Mouse (Mus musculus) myocyte (in vitro differentiated cells): Measurements from ENCODE around the gene Il22ra1. TPM values are rescaled to one million over a fixed set of nuclear protein-coding genes. Genes with fewer than 3 reads are reported as not detected.

Experiments used
- H3K27me3 ChIP-seq: one replicate; pipeline ENCODE4 v1.6.1; 2011; ENCODE audit not compliant: control insufficient read depth, insufficient read depth, insufficient read length
- H3K36me3 ChIP-seq: one replicate; pipeline ENCODE4 v1.6.1; 2011; ENCODE audit not compliant: control insufficient read depth, insufficient read depth
- H3K4me2 ChIP-seq: one replicate; pipeline ENCODE4 v1.6.1; 2011; ENCODE audit warnings: low read depth, control low read depth
- H3K4me3 ChIP-seq: one replicate; pipeline ENCODE4 v1.5.1; 2011; ENCODE audit warnings: mild to moderate bottlenecking, control low read depth, moderate library complexity
- H3K79me2 ChIP-seq: one replicate; pipeline ENCODE4 v1.6.1; 2011; ENCODE audit not compliant: control insufficient read depth, insufficient read depth
- H3ac ChIP-seq: one replicate; pipeline ENCODE4 v1.6.1; 2011; ENCODE audit not compliant: control insufficient read depth, insufficient read length
- CEBPB ChIP-seq: IDR thresholded peaks from 2 replicates; pipeline ENCODE4 v1.6.1; 2011; ENCODE audit warnings: mild to moderate bottlenecking, moderate library complexity; ENCODE audit not compliant: poor library complexity, insufficient read depth, severe bottlenecking
- E2F4 ChIP-seq: IDR thresholded peaks from one replicate; pipeline ENCODE4 v1.6.1; 2011; ENCODE audit warnings: mild to moderate bottlenecking, control low read depth, moderate library complexity; ENCODE audit not compliant: insufficient read depth
- MAX ChIP-seq: IDR thresholded peaks from one replicate; pipeline ENCODE4 v1.6.1; 2011; ENCODE audit warnings: low read depth, mild to moderate bottlenecking, control low read depth
- MYOD1 ChIP-seq, 3 experiments: IDR thresholded peaks; one replicate each; pipeline ENCODE4 v1.6.1; 2011; ENCODE audit warnings: control low read depth in 2 of 3, low read depth in 2 of 3, mild to moderate bottlenecking in 2 of 3, moderate library complexity in 1 of 3; ENCODE audit not compliant: insufficient read length in 2 of 3, control insufficient read depth in 1 of 3
- MYOG ChIP-seq, 3 experiments: IDR thresholded peaks; one replicate each; pipeline ENCODE4 v1.6.1; 2011; ENCODE audit warnings: control low read depth in 2 of 3, low read depth in 2 of 3, mild to moderate bottlenecking in 2 of 3; ENCODE audit not compliant: insufficient read length in 2 of 3, control insufficient read depth in 1 of 3, insufficient read depth in 1 of 3
- POLR2A ChIP-seq: IDR thresholded peaks from one replicate; pipeline ENCODE4 v1.6.1; 2011; ENCODE audit warnings: low read depth, mild to moderate bottlenecking, control low read depth, moderate library complexity; ENCODE audit not compliant: insufficient read length
- POLR2AphosphoS2 ChIP-seq: IDR thresholded peaks from one replicate; pipeline ENCODE4 v1.6.1; 2011; ENCODE audit warnings: low read depth, control low read depth; ENCODE audit not compliant: insufficient read length
- REST ChIP-seq: IDR thresholded peaks from one replicate; pipeline ENCODE4 v1.6.1; 2011; ENCODE audit warnings: mild to moderate bottlenecking, control low read depth, moderate library complexity; ENCODE audit not compliant: insufficient read depth, insufficient read length
- SRF ChIP-seq: IDR thresholded peaks from one replicate; pipeline ENCODE4 v1.6.1; 2011; ENCODE audit warnings: low read depth; ENCODE audit not compliant: control insufficient read depth, insufficient read length
- TCF12 ChIP-seq: IDR thresholded peaks from one replicate; pipeline ENCODE4 v1.6.1; 2011; ENCODE audit warnings: mild to moderate bottlenecking, control low read depth; ENCODE audit not compliant: poor library complexity, insufficient read depth, severe bottlenecking
- TCF3 ChIP-seq: IDR thresholded peaks from one replicate; pipeline ENCODE4 v1.6.1; 2011; ENCODE audit warnings: low read depth, control low read depth; ENCODE audit not compliant: insufficient read length
- USF1 ChIP-seq: IDR thresholded peaks from one replicate; pipeline ENCODE4 v1.6.1; 2011; ENCODE audit warnings: low read depth, mild to moderate bottlenecking, control low read depth, moderate library complexity
- polyA plus RNA-seq: library from polyadenylated mRNA; unstranded; fragments of >200 nt; fragmentation: generic; extraction: Trizol; gene quantifications from one replicate; pipeline ENCODE4 v1.2.1, GENCODE M21; 2012; ENCODE audit warnings: missing spikeins

Il22ra1 gene
- polyA plus RNA-seq, 1 experiment = 0.04 TPM

GRCm38 (mm10) chr4:135739148-135739547 lies 11.2 kb downstream of the Il22ra1 start:
- TF ChIP-seq TCF12 (no peak), CEBPB (no peak), REST (no peak), SRF (no peak), MYOD1 (IDR thresholded peaks at IDR 0.05; ENCODE audit: control insufficient read depth in 1 of 3, insufficient read length in 2 of 3, low read depth in 2 of 3) (no peak), MAX (no peak), USF1 (no peak), E2F4 (no peak), TCF3 (no peak), POLR2AphosphoS2 (no peak), MYOG (IDR thresholded peaks at IDR 0.05; ENCODE audit: control insufficient read depth in 1 of 3, insufficient read depth in 1 of 3, insufficient read length in 2 of 3, low read depth in 2 of 3) (no peak), POLR2A (no peak)
- H3K27me3 ChIP-seq = no peaks in the 10 kb centered on the region
- no peak overlapping the region for H3K4me3 ChIP-seq
- H3K4me2 ChIP-seq = no peak overlapping the region
- no peaks in the 10 kb centered on the region for H3K36me3 ChIP-seq
- no peaks in the 10 kb centered on the region for H3K79me2 ChIP-seq
- H3ac ChIP-seq = no peak overlapping the region

- H3ac ChIP-seq = no peak overlapping the region
- no peaks in the 10 kb centered on the region for H3K27me3 ChIP-seq
- no peak overlapping the region for H3K4me2 ChIP-seq
- H3K36me3 ChIP-seq = no peaks in the 10 kb centered on the region
- no peak for TF ChIP-seq TCF12
- no peak for TF ChIP-seq MYOD1 (IDR thresholded peaks at IDR 0.05; ENCODE audit: control insufficient read depth in 1 of 3, insufficient read length in 2 of 3, low read depth in 2 of 3)
- TF ChIP-seq POLR2AphosphoS2 = no peak
- no peak for TF ChIP-seq E2F4
- no peak for TF ChIP-seq CEBPB
- H3K4me3 ChIP-seq = no peak overlapping the region
- no peaks in the 10 kb centered on the region for H3K79me2 ChIP-seq
These were observed 11.7 kb downstream of the Il22ra1 start for GRCm38 (mm10) chr4:135739672-135740071.

DNA sequence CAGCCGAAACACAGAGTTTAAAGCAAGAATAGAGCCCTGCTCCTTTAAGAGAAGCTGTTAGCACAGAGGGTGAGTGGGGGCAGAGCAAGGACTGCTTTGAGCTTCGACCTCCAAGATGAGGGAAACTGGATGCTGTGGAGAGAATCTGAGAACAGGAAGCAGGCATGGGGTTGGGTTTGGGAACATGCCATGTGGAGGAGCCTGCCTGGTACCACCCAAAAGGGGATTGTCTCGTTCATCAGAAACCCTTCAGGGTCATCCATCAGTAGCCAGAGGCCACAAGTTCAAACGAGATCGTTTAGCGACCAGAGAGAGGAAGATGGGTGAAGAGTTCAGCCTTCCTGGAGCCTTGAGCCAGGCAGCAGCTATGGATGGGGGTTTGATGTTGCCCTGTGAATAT lies 15.5 kb downstream of the Il22ra1 start:
- H3K36me3 ChIP-seq = no peaks in the 10 kb centered on the region
- no peak overlapping the region for H3ac ChIP-seq
- no peaks in the 10 kb centered on the region for H3K79me2 ChIP-seq
- no peaks in the 10 kb centered on the region for H3K27me3 ChIP-seq
- H3K4me2 ChIP-seq = no peak overlapping the region
- H3K4me3 ChIP-seq = no peak overlapping the region
- TF ChIP-seq E2F4 (no peak), MYOD1 (IDR thresholded peaks at IDR 0.05; ENCODE audit: control insufficient read depth in 1 of 3, insufficient read length in 2 of 3, low read depth in 2 of 3) (no peak)

GRCm38 (mm10) chr4:135744726-135745448 lies 16.9 kb downstream of the Il22ra1 start:
- no peaks in the 10 kb centered on the region for H3K36me3 ChIP-seq
- TF ChIP-seq MAX (no peak), MYOD1 (IDR thresholded peaks at IDR 0.05; ENCODE audit: control insufficient read depth in 1 of 3, insufficient read length in 2 of 3, low read depth in 2 of 3) (no peak), E2F4 (no peak), MYOG (IDR thresholded peaks at IDR 0.05; ENCODE audit: control insufficient read depth in 1 of 3, insufficient read depth in 1 of 3, insufficient read length in 2 of 3, low read depth in 2 of 3) (no peak), POLR2A (no peak), POLR2AphosphoS2 (no peak), REST (no peak), SRF (no peak), CEBPB (no peak), USF1 (no peak), TCF3 (no peak), TCF12 (no peak)

GRCm38 (mm10) chr4:135745613-135746012 lies 17.6 kb downstream of the Il22ra1 start:
- Histone ChIP-seq H3K27me3 (no peaks in the 10 kb centered on the region), H3K79me2 (no peaks in the 10 kb centered on the region), H3K36me3 (no peaks in the 10 kb centered on the region), H3K4me2 (no peak overlapping the region), H3K4me3 (no peak overlapping the region), H3ac (no peak overlapping the region)
- no peak for TF ChIP-seq CEBPB

More at GRCm38 (mm10) chr4:135744726-135745448, 16.9 kb downstream of the Il22ra1 start:
- Histone ChIP-seq H3K79me2 (no peaks in the 10 kb centered on the region), H3K27me3 (no peaks in the 10 kb centered on the region), H3ac (no peak overlapping the region), H3K4me2 (no peak overlapping the region), H3K4me3 (no peak overlapping the region)

DNA sequence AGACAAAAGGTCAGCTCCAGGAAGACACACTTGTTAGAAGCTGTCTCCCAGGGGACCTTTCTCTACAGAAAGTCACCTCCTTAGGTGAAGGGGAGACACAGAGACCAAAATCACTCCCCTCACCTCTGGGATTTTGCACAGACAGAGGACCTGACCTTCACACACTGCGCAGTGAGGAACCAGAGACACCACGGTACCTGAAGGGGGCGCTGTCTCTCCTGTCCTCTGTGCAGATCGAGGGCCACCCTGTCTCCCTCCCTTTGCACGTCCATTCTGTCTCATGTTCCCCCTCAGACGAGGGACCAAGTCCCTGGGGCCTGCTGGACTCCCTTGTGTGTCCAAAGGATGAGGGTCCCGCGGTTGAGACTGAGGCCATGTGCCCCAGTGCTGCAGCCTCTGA lies 22.9 kb downstream of the Il22ra1 start:
- Histone ChIP-seq H3K4me2 (no peak overlapping the region), H3K36me3 (no peaks in the 10 kb centered on the region), H3K27me3 (no peaks in the 10 kb centered on the region), H3K79me2 (no peaks in the 10 kb centered on the region), H3K4me3 (no peak overlapping the region), H3ac (no peak overlapping the region)
- TF ChIP-seq MYOD1 (IDR thresholded peaks at IDR 0.05; ENCODE audit: control insufficient read depth in 1 of 3, insufficient read length in 2 of 3, low read depth in 2 of 3) (no peak), MYOG (IDR thresholded peaks at IDR 0.05; ENCODE audit: control insufficient read depth in 1 of 3, insufficient read depth in 1 of 3, insufficient read length in 2 of 3, low read depth in 2 of 3) (no peak), USF1 (no peak), POLR2A (no peak), SRF (no peak), CEBPB (no peak), POLR2AphosphoS2 (no peak), TCF3 (no peak), TCF12 (no peak), E2F4 (no peak), MAX (no peak), REST (no peak)
